Mouse (Mus musculus) kidney, postnatal 14 days (tissue): ENCODE data around the gene Lsmem1.
A peak's percentile ranks its signal among the peaks of the same experiment; 100 is the strongest.

Experiments
- DNase-seq: peaks from one replicate; pipeline ENCODE4 v3.0.0; 2022; ENCODE audit warnings: mixed read lengths

Gene Lsmem1

GRCm38 (mm10) chr12:40199302-40199701 lies at the start of gene Lsmem1:
Lsmem1 (minus strand) TSS chr12:40199490.
- no peak for DNase-seq

GRCm38 (mm10) chr12:40248454-40249180 lies 49.3 kb upstream of the Lsmem1 start, which contains the start of gene Ifrd1:
Ifrd1 (minus strand) TSS chr12:40248504.
- no peak for DNase-seq

DNA sequence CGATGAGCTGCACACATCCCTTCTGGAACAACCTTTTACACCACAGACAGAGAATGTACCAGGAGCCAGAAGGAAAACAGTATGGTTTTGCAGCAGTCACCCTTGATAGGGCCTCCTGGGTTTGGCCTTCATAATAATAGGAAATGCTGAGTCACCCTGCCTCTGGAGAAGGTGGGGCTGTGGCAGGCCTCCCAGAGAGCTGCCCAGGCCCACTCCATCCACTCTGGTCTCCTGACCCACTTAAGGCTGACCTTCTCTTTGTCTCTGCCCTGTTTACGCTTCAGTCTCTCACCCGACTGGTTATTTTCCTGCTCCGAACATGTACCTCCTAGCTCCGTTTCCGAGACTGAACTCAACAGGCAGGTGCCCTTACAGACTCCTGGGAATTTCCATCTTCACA lies 48.7 kb upstream of the Lsmem1 start:
- DNase-seq: peak; percentile 17

DNA sequence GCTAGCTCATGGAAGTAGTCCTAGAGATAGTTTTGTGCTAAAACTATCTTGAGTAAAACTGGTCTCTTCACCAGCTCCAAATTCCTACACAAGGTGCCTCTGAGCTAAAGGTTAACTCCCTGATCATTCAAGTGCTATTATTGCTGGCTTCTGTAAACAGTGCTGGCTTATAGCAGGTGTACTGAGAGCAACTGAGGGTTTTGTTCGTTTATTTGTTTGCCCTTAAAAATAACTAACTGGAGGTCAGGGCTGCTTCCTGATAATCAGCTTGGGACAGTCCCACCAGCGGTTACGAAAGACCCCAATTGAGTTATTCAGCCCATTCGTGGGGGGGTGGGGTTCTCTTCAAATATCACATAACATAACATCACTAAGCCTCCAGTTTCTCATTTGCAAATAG lies 48.1 kb upstream of the Lsmem1 start:
- no peak for DNase-seq

DNA sequence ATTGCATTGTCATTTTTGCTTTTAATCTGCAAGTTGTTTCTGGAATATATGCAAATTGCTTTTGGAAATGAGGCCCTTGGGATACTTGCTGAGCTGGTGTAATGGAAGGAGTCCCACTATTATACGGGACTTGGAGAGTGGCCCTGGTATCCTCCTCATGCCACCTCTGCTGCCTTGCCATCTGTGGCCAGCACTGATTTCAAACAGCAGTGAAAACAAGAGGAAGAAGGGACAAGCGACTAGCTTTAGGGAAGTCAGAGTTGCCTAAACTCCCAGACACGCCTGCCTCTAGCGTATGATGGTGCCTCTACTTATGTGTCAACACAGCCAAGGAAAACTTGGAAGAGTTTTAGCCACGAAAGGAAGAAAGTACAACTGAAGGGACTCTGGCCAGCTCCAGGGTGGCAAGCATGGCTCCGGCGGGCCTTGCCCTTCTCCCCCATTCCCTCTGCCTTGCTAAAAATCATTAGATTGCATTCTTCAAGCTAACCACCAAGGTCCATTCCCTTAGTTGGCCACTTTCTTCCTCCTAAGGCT lies 46.2 kb upstream of the Lsmem1 start:
- DNase-seq: no peak

DNA sequence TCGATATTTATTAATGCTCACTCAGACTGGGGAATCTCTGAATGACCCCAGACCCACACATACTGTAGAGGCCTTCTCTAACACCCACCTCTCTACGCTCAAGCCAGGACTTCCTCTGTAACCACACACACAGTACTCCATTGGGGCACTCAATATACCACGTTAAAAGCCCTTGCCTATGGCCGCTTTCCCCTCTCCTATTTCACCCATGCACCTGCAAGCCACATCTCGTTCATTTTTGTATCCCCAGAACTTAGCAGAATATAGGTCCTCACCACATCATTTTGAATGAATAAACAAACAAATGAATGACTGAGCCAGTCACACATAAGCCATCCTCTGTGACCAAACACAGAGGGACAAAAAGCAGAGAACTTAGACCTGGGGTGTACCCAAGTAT lies 45.6 kb upstream of the Lsmem1 start:
- no peak for DNase-seq

DNA sequence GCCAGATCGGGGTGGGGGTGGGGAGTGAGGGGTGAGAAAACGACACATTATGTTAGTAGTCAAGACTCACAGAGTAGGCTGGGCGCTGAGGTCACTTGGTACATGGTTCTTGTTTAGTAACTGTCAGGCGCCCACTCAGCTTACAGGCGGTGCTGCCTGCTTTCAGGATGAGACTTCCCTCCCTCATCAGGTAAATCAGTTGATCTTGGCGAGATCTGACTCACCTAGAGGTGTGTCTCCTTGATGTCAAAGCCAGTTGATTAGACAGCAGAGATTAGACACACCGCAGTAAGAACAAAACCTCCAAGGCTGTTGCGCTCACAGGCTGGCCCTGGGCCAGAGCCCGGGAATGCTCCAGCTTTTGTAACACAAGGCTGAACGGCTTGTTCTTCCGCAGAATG lies 44.5 kb upstream of the Lsmem1 start:
- DNase-seq: peak; percentile 44

DNA sequence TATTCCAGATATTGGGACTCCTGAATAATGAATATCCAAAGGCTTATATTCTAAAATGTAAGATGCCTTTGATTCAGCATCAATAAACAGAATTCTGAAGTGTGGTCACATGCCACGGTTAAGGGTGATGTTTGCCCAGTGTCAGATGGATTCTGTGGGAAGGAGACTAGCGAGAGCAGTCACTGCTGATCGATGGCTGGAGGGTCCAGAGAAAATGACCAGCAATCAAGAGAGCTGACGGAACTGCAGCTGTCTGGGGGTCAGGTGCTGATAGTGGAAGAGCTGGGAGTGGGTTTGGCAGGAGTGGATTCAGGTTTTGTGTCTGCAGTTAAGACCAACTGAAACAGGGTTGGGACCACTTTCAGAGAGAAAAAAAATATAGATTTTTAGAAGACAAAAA lies 44.0 kb upstream of the Lsmem1 start:
- DNase-seq: no peak

GRCm38 (mm10) chr12:40239161-40239560 lies 39.9 kb upstream of the Lsmem1 start:
- DNase-seq: no peak

GRCm38 (mm10) chr12:40232231-40232630 lies 32.9 kb upstream of the Lsmem1 start:
- DNase-seq: no peak

DNA sequence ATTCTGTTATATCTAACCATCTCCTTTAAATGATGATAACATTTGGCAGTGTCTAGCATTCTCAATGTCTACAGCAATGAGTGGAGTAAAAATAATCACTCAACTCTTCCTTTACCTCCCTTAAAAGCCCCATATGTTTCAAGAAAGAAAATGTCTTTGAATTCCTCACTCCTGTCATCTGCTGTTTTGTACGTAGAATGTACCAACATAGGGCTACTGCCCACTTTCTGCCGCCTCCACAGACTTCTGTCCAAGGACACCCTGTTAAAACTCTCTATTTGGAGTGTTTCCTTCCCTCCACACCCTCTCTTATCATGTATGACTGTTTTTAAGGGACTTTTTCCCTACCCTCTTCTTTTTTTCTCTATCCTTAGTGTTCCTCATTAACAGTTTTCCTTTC lies 32.3 kb upstream of the Lsmem1 start:
- no peak for DNase-seq

- no peak for DNase-seq
Measured at GRCm38 (mm10) chr12:40224171-40224880, 25.0 kb upstream of the Lsmem1 start.

GRCm38 (mm10) chr12:40223676-40224075 lies 24.4 kb upstream of the Lsmem1 start:
- DNase-seq: peak; percentile 12

GRCm38 (mm10) chr12:40223082-40223619 lies 23.9 kb upstream of the Lsmem1 start:
- DNase-seq: peak; percentile 99

DNA sequence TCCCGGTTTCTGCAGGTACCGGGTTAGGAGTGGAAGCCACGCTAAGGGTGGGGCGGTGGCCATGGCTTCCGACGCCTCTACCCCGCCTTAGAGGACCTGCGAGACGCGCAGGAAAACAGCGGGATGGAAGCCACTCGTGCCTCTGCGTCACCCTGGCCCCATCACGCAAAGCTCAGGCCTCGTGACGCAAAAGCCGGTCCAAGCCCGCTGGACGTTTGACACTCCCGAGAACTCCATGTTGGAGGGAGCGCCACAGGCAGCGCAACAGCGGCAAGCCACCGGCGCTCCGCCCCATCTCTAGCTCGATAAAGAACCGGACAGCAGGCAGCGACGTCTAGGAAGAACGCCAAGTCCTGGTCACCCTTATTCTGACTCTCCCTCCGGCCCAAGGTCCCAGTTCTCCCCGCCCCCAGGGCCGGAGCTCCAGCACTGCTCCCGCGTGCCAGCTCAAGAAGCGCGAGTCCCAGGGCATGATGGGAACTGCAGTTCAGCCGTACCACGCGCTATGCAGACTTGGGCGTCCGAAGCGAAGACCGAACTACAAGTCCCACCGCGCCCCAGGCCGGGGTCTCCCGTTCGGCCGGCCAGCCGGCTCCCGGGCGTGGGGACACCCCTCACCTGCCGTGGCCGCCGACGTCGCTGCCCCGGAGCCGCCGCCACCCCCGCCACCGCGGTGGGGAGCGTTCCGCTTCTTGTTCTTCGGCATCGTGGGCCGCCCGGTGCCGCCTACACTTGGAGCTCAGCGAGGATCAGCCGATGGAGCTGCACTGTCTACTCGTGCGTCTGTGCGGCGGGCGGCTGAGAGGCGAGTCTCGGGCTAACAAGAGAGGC lies 23.2 kb upstream of the Lsmem1 start:
- DNase-seq: peak; percentile 98

DNA sequence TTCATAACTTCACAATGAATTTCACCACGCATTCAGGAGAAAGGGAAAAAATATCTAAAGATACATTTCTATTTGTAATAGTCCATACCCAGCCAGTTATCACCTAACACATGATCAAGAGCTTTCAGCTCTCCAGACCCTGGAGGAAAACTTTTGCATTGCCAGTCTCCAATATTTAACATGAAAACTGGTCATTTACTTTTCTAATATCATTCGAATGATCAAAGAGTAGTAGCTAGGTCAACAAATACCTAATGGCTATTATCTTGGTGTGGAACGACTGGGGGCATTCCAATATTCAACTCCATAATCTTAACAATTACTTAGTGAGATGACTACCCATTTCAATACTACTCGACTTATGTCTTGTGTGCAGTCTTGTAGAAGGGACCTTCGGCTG lies 22.3 kb upstream of the Lsmem1 start:
- no peak for DNase-seq

- no peak for DNase-seq
Measured at GRCm38 (mm10) chr12:40220896-40221295, 21.6 kb upstream of the Lsmem1 start.

DNA sequence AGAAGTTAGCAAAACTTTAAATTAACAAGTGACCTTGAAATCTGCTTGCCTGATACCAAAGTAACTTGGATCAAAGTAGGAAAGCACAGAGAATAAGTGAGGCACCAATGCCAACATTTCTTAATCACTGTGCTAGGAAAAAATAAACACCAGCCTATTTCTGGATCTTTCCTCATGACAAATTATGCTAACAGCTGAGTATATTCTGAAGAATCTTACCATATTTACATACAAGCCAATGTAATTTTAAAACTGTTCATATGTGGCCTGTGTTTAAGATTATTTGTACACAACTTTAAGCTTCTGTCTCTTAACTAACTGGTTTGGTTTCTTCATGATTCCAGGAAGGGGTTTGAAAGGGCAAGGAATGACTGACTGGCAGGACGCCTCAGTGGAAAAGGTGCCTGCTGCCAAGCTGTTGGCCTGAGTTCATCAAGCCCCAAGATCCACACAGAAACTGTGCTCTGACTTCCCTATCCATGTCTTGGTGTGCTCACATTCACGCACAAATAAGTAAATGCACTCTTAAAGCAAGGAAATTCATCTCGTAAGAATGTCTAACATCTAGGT lies 20.8 kb upstream of the Lsmem1 start:
- DNase-seq: peak; percentile 48

DNA sequence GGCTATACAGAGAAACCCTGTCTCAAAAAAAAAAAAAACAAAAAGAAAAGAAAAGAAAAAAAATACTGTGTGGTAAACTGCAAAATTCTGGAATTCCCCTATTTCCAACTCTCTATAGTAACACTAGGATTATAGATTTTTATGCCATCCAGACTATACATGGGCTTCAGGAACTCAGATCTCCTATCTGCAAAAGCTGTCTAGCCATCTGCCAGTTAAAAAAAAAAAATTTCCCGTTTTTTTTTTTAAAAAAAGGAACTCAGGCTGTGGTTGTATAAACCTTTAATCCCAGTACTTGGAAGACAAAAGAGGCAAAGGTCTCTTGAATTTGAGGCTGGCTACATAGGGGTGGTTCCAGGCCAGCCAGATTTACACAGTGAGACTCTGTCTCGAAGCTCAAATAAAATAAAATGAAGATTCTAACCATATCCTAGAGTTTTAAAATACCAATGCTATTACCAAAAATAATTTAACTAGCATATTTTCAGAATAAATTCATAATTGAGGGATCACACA lies 19.2 kb upstream of the Lsmem1 start:
- no peak for DNase-seq

DNA sequence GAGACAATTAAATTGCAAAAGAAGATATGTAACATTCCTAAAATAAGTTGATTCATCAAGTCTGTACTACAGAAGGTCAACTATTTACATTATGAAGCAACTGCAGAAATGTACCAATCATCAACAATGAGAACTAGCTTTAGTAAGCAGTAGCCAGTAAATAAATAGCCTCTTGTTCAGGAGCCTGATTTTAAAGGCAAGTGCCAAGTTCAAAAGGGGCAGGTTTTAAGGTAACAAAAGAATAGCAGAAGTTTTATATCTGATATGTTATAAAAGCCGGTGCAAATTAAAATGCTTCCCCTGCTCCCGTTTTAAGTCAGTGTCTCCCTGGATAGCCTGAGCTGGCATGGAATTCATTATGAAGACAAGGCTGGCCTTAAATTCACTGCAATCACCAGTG lies 18.5 kb upstream of the Lsmem1 start:
- no peak for DNase-seq

- DNase-seq: no peak
Measured at GRCm38 (mm10) chr12:40214888-40215876, 15.9 kb upstream of the Lsmem1 start.
